Mouse (Mus musculus) bone marrow macrophage, adult 2 months (primary cell): ENCODE measurements around the gene Magi2.

ENCODE experiments used
- CTCF ChIP-seq: IDR thresholded peaks from 2 replicates; pipeline ENCODE4 v1.5.1; 2012; ENCODE audit warnings: low read depth, mild to moderate bottlenecking, low read length, moderate library complexity
- POLR2A ChIP-seq: IDR thresholded peaks from 2 replicates; pipeline ENCODE4 v1.6.1; 2012; ENCODE audit warnings: mild to moderate bottlenecking, low read depth, low read length, borderline replicate concordance

DNA sequence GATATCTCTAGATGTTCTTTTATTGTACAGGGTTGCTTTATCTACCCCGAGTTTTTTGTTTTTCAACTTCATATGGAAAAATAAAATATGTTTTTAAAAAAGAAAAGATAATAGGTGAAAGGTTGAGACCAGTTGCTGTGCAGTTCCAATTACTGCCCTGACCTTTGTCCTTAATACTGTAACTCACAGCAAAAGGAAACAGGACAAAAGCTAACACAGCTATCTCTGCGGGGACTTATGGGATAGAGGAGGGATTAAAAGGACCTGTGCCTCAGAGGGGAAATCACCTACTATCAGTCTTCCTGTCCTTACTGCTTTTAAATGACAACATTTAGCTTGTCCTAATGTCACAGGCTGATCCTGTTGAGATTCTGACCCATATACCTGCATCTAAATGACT is 599.1 kb downstream of the Magi2 start:
- no peak for TF ChIP-seq CTCF
- no peak for TF ChIP-seq POLR2A
